Mouse (Mus musculus): ENCODE results near the gene Adcy6.

GRCm38 (mm10) chr15:98602921-98603458 lies 6.9 kb downstream of the Adcy6 start:
- TF ChIP-seq POLR2A (IDR thresholded peaks at IDR 0.05; ENCODE audit: borderline replicate concordance, extremely low read depth, insufficient read depth, insufficient read length, poor library complexity, severe bottlenecking) (no peak), CTCF (IDR thresholded peaks at IDR 0.05; ENCODE audit: borderline replicate concordance, extremely low read depth, insufficient read depth, insufficient read length) (no peak)
